Mouse (Mus musculus) kidney, adult 11 months (tissue): ENCODE measurements around the gene Slc44a1.
A peak's percentile ranks its signal among the peaks of the same experiment; 100 is the strongest.

Experiments used
- DNase-seq: peaks from one replicate; pipeline ENCODE4 v3.0.0; 2022

The Slc44a1 gene

GRCm38 (mm10) chr4:53621084-53621483 lies 180.9 kb downstream of the Slc44a1 start:
- peak; percentile 7 for DNase-seq

DNA sequence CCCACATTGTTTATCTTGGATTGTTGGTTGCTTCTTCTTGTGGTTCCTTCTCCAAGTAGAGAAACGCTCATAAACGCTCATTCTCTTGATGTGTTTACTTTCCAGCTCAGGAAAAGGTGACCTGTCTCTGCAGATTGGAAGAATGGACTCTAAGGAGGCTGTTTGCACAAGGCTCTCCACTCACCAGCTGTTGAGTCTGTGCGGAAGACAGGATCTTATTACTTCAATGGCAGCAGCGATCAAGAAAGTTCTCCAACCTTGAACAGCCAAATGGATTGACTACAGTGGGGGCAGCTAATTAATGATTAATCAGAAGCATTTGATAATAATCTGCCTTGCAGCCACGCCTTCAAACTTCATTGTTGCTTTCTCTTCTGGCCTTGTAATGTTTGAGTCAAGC lies 181.3 kb downstream of the Slc44a1 start:
- DNase-seq, result no peak

DNA sequence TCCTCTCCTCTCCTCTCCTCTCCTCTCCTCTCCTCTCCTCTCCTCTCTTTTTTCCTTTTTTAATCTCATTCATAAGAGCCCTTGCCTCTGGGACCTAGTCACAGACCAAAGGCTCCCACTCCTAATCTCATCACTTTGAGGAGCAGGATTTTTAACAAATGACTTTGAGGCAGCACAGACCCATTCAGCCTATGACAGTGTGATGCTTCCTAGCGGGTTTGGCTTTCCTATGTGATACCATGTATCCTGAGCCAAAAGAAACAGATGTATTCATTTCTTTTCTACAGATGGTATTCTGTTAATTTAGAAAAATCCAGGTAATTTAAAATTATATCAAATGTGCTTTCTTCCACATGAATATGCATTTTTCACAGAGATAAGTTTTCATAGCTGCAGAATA lies 183.5 kb downstream of the Slc44a1 start:
- DNase-seq, result no peak

DNA sequence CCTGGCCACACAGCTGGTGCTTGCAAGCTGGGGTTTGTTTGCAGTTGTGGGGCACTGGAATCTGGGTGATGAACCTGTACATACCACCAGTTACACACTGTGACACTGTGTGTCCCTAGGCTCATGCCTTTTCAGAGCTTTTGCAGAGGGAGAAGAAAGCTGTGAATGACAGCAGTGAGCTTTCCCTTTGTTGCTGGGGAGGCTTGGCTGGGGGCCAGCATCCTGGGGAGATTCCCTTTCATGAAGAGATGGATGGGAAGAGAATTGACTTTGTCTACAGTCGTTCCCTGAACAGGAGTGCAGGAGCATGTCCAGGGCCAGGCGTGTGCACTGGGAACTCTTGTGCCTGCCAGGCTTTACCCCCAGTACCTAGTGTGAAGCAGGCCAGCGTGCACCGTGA lies 184.6 kb downstream of the Slc44a1 start:
- DNase-seq, result peak; percentile 14

DNA sequence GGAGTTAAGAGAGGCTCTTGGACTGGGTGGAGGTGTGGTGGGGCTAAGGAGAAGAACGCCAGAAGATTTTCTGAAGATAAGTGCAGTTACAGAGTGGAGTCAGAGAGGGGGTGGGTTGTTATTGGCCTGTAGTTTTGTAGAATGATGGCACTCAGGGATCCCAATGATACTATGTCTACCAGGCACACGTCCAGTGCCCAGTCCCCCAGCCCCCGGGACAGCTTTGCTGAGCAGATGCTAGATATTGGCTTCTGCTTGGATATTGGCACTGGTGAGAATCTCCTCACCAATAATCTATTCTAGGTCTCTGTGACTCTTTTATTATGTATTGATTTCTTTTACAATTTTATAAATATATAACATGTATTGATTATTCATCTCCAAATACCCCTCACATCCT lies 185.1 kb downstream of the Slc44a1 start:
- DNase-seq, result no peak

GRCm38 (mm10) chr4:53628924-53629323 lies 188.7 kb downstream of the Slc44a1 start:
- peak; percentile 67 for DNase-seq

DNA sequence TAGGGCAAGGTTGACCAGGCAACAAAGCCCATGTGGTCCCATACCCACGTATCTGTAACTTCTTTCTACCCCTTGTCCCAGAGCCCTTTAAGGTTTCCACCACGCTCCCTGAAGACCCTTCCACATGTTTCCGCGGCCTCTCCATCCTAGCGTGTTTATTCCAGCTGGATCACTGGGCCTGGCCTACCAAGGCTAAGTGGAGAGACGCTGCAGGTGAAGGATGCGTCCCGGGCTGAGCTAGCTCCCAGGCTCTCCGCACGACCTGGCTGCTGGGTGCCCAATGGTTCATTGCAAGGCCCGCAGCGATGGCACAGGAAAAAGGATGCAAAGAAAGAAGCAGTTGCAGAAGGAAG lies 190.7 kb downstream of the Slc44a1 start:
- DNase-seq, result no peak

DNA sequence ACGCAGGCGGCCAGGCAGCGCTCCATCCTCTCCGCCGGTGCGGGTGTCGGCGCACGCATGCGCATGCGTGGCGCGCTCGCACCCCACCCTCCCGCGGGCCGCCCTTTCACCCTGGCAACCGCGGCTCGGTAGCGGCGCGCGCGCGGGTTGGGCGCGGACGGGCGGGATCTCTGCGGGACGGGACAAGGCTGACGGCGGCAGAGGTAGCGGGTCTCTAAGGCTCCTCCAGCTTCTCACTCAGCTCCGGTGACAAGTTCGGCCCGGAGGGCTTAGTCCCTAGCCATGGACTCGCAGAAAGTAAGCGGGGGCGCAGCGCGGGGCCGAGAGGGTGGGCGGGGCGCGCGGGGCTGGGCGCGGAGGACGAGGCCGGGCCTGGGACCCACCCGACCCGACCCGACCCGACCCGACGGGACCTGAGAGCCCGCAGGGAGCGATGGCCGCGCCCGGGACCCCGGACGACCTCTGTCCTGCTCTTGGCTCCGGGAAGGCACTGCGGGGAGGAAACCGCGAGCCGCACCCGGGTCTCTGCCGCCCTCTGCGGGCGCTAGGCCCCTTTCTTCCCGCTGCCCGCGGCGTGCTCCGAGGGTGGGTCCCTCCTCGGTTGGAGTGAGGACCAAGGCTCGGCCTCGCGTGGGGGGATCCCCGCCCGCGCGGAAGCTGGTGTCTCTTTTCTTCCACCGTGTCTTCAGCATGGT lies 191.2 kb downstream of the Slc44a1 start, which contains the start of gene Fsd1l:
Fsd1l (plus strand) TSS at position 156 of the 695 bp plus-strand sequence.
- DNase-seq, result peak; percentile 44

DNA sequence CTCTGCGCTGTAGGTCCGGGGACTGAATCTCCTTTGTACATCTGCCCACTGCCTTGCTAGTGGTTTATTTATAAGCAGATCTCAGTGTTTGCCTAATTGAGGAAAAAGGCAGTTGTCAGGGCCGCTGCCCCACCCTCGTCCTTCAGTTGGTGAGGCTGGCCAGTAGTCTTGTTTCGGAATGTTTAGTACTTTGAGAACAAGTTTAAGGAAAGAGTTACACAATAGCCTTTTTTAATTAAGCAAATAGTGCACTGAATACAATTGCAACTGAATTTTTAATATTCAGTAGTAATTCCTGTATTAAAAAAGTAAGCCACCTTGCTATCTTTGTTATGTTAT lies 191.8 kb downstream of the Slc44a1 start:
- no peak for DNase-seq

DNA sequence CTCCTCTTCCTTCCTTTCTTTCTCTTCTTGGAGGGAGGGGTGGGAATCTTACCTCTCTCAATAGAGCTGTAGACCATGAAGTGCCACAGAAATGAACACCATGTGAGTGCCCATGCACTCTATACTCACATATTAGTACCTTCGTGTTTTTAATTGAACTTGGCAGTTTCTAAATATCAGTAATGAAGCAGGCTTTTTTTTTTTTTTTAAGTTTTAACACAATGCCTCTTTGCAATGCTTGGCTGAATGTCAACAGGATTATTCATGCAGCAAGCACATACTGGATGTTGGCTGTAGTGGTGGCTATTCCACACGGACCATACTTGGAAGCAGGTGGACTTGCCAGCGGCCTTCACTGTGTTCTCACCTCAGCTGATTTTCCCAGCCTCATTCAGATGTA lies 195.1 kb downstream of the Slc44a1 start:
- DNase-seq, result no peak

DNA sequence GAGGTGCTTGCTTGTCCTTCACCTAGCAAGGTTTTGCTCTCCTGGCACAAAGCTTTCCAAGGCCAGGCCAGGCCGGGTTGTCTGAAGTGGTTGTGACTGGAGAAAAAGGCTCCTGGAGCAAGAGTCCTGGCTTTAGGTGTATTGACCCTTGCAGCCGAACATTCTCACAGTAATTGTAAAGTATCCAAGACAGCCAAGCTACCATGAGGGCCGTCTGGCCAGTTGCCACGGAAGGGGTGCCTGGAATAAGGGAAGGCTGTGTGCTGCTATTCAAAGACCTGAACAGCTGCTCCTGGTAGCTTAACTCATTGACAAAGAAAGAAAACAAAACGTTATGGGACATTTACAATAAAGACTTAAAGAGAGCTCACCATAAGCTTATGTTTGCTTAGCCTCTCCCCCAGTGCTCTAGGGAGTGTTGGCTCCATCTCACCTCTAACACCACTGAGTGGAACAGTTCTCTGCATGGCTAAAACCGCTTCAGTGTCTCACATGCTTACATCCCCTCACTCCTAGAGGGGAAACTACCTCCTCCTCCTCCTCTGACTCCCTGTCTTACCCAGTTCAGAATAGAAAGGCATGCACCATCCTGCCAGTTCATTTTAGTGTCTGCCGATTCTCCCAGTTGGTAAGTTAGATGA lies 197.2 kb downstream of the Slc44a1 start:
- DNase-seq, result no peak

DNA sequence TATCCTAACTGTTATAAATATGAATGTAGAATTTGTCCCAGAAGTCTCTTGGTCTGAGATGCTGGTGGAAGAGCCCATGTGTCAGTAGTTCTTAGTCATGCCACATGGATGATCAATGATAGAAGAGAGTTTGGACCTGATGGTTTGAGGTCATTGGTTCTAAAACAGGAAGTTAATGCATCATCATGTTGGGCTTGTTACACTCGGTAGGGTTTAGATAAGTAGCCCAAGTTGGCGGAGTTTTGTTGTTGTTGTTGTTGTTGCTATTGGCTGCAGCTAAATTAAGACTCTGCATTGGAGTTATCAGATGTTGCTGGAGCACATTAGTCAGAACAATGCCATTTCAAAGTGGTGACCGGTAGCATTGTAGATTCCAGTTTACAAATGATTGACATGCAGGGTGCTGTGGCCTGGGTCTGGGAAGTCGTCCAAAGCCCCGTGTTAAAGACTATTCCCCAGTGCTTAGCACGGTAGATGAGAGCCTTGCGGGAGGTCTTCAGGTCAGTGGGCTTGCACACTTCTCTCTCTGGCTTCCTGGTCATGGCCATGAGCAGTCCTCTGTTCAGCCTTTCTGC lies 198.4 kb downstream of the Slc44a1 start:
- DNase-seq, result no peak

DNA sequence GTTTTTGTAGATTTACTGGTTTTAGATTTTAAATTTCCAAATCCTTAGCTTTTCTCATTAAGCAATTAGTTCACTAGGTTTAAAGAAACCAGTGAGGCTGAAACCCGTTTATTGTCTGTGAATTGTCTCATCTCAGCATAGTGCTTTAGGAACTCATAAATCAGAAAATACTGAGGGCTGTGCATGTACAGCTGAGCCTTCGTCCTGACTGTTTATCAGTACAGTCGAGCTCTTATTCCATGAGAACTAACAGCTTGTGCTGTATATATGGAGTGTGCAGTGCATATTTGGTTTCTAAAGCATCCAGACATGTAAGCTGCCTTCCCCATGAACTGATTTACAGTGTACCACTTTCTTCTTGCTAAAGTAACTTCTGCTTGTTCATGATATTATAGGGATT lies 217.8 kb downstream of the Slc44a1 start:
- no peak for DNase-seq

- DNase-seq, result no peak
These were observed 220.5 kb downstream of the Slc44a1 start for GRCm38 (mm10) chr4:53660711-53661110.
